Mouse (Mus musculus): Measurements from ENCODE around the gene Ppp1ca. TPM values are rescaled to one million over a fixed set of nuclear protein-coding genes. Genes with fewer than 3 reads are reported as not detected.
A peak's percentile ranks its signal among the peaks of the same experiment; 100 is the strongest.

Ppp1ca gene
- polyA plus RNA-seq, 1 experiment from 2014 or later: 744 TPM

- Histone ChIP-seq H3K36me3 (ENCODE audit: control insufficient read depth, insufficient read depth, low read length) (peaks cover 28% of the 10 kb centered on the region), H3K4me2 (ENCODE audit: low read depth, low read length) (peak overlapping the region; percentile 75), H3K27me3 (replicated peaks; ENCODE audit: control insufficient read depth, insufficient read depth, low read length) (no peaks in the 10 kb centered on the region), H3K4me3 (ENCODE audit: low read depth, low read length) (peak overlapping the region; percentile 87), H3K27ac (replicated peaks; ENCODE audit: low read depth, low read length) (peak overlapping the region; percentile 44; the same call in 1 of the 2 replicates), H3K4me1 (ENCODE audit: control insufficient read depth, insufficient read depth, low read length) (peaks cover 11% of the 10 kb centered on the region; the same call in 1 of the 2 replicates), H3K9ac (ENCODE audit: low read depth, low read length) (peak overlapping the region; percentile 90), H3K9me3 (ENCODE audit: control insufficient read depth, low read length) (no peaks in the 10 kb centered on the region)
- no peak for ATAC-seq (ENCODE audit: low read depth)
- WGBS: 32% methylated on average over 9 of the region's 9 CpGs
- DNase-seq (ENCODE audit: low spot score): no peak
Measured at GRCm38 (mm10) chr19:4147782-4148490, 43.9 kb upstream of the Ppp1ca start.

GRCm38 (mm10) chr19:4148491-4148806 lies 43.4 kb upstream of the Ppp1ca start, which contains the start of gene Coro1b:
Gene Coro1b, plus strand, starts transcription at chr19:4148619.
- H3K4me3 ChIP-seq (ENCODE audit: low read depth, low read length): peak within 1 kb of the TSS; percentile 87
- peaks cover 11% of the 10 kb centered on the region; the same call in 1 of the 2 replicates for H3K4me1 ChIP-seq (ENCODE audit: control insufficient read depth, insufficient read depth, low read length)
- no peaks in the 10 kb centered on the region for H3K27me3 ChIP-seq (replicated peaks; ENCODE audit: control insufficient read depth, insufficient read depth, low read length)
- H3K4me2 ChIP-seq (ENCODE audit: low read depth, low read length): peak within 1 kb of the TSS; percentile 75
- peak within 1 kb of the TSS; percentile 59 for H3K27ac ChIP-seq (replicated peaks; ENCODE audit: low read depth, low read length)
- peak within 1 kb of the TSS; percentile 90 for H3K9ac ChIP-seq (ENCODE audit: low read depth, low read length)
- no peaks in the 10 kb centered on the region for H3K9me3 ChIP-seq (ENCODE audit: control insufficient read depth, low read length)
- H3K36me3 ChIP-seq (ENCODE audit: control insufficient read depth, insufficient read depth, low read length): peaks cover 33% of the 10 kb centered on the region
- ATAC-seq (ENCODE audit: low read depth) (peak; percentile 97), DNase-seq (ENCODE audit: low spot score) (peak; percentile 96)
- 0% methylated on average over 15 of the region's 33 CpGs for WGBS

GRCm38 (mm10) chr19:4148819-4149218 lies 43.0 kb upstream of the Ppp1ca start:
- H3K4me1 ChIP-seq (ENCODE audit: control insufficient read depth, insufficient read depth, low read length): peaks cover 11% of the 10 kb centered on the region; the same call in 1 of the 2 replicates
- H3K4me2 ChIP-seq (ENCODE audit: low read depth, low read length): peak overlapping the region; percentile 75
- H3K27me3 ChIP-seq (replicated peaks; ENCODE audit: control insufficient read depth, insufficient read depth, low read length): no peaks in the 10 kb centered on the region
- 3% methylated on average over 8 of the region's 8 CpGs for WGBS
- H3K27ac ChIP-seq (replicated peaks; ENCODE audit: low read depth, low read length): peak overlapping the region; percentile 59
- ATAC-seq (ENCODE audit: low read depth) (peak; percentile 23; the same call in 1 of the 2 replicates), DNase-seq (ENCODE audit: low spot score) (no peak)
- peak overlapping the region; percentile 90 for H3K9ac ChIP-seq (ENCODE audit: low read depth, low read length)
- no peaks in the 10 kb centered on the region for H3K9me3 ChIP-seq (ENCODE audit: control insufficient read depth, low read length)
- H3K4me3 ChIP-seq (ENCODE audit: low read depth, low read length): peak overlapping the region; percentile 87
- peaks cover 36% of the 10 kb centered on the region for H3K36me3 ChIP-seq (ENCODE audit: control insufficient read depth, insufficient read depth, low read length)

GRCm38 (mm10) chr19:4149283-4149682 lies 42.6 kb upstream of the Ppp1ca start:
- peaks cover 39% of the 10 kb centered on the region for H3K36me3 ChIP-seq (ENCODE audit: control insufficient read depth, insufficient read depth, low read length)
- DNase-seq (ENCODE audit: low spot score) (no peak), ATAC-seq (ENCODE audit: low read depth) (no peak)
- H3K4me3 ChIP-seq (ENCODE audit: low read depth, low read length): peak overlapping the region; percentile 87
- H3K4me1 ChIP-seq (ENCODE audit: control insufficient read depth, insufficient read depth, low read length): peaks cover 11% of the 10 kb centered on the region; the same call in 1 of the 2 replicates
- H3K9ac ChIP-seq (ENCODE audit: low read depth, low read length): peak overlapping the region; percentile 90
- 86% methylated on average over 11 of the region's 11 CpGs for WGBS
- H3K4me2 ChIP-seq (ENCODE audit: low read depth, low read length): peak overlapping the region; percentile 75
- no peak overlapping the region for H3K27ac ChIP-seq (replicated peaks; ENCODE audit: low read depth, low read length)
- H3K27me3 ChIP-seq (replicated peaks; ENCODE audit: control insufficient read depth, insufficient read depth, low read length): no peaks in the 10 kb centered on the region
- H3K9me3 ChIP-seq (ENCODE audit: control insufficient read depth, low read length): no peaks in the 10 kb centered on the region

- H3K27me3 ChIP-seq (replicated peaks; ENCODE audit: control insufficient read depth, insufficient read depth, low read length): no peaks in the 10 kb centered on the region
- H3K27ac ChIP-seq (replicated peaks; ENCODE audit: low read depth, low read length): no peak overlapping the region
- no peaks in the 10 kb centered on the region for H3K9me3 ChIP-seq (ENCODE audit: control insufficient read depth, low read length)
- peaks cover 39% of the 10 kb centered on the region for H3K36me3 ChIP-seq (ENCODE audit: control insufficient read depth, insufficient read depth, low read length)
- DNase-seq (ENCODE audit: low spot score) (no peak), ATAC-seq (ENCODE audit: low read depth) (no peak)
- H3K4me2 ChIP-seq (ENCODE audit: low read depth, low read length): no peak overlapping the region
- H3K9ac ChIP-seq (ENCODE audit: low read depth, low read length): peak overlapping the region; percentile 90; the same call in 1 of the 2 replicates
- no peak overlapping the region for H3K4me3 ChIP-seq (ENCODE audit: low read depth, low read length)
- 93% methylated on average over 16 of the region's 17 CpGs for WGBS
- H3K4me1 ChIP-seq (ENCODE audit: control insufficient read depth, insufficient read depth, low read length): peaks cover 11% of the 10 kb centered on the region; the same call in 1 of the 2 replicates
Measured at GRCm38 (mm10) chr19:4149764-4150461, 42.0 kb upstream of the Ppp1ca start.

- ATAC-seq (ENCODE audit: low read depth): no peak
- 86% methylated on average over 22 of the region's 22 CpGs for WGBS
Measured at GRCm38 (mm10) chr19:4150567-4151487, 41.0 kb upstream of the Ppp1ca start.

GRCm38 (mm10) chr19:4151488-4151860 lies 40.4 kb upstream of the Ppp1ca start:
- Histone ChIP-seq H3K36me3 (ENCODE audit: control insufficient read depth, insufficient read depth, low read length) (peaks cover 46% of the 10 kb centered on the region), H3K4me3 (ENCODE audit: low read depth, low read length) (no peak overlapping the region), H3K4me2 (ENCODE audit: low read depth, low read length) (no peak overlapping the region), H3K27me3 (replicated peaks; ENCODE audit: control insufficient read depth, insufficient read depth, low read length) (no peaks in the 10 kb centered on the region), H3K9ac (ENCODE audit: low read depth, low read length) (no peak overlapping the region), H3K9me3 (ENCODE audit: control insufficient read depth, low read length) (no peaks in the 10 kb centered on the region), H3K4me1 (ENCODE audit: control insufficient read depth, insufficient read depth, low read length) (peaks cover 11% of the 10 kb centered on the region; the same call in 1 of the 2 replicates), H3K27ac (replicated peaks; ENCODE audit: low read depth, low read length) (no peak overlapping the region)
- DNase-seq (ENCODE audit: low spot score): no peak
- ATAC-seq (ENCODE audit: low read depth): no peak
- WGBS: 71% methylated on average over 5 of the region's 5 CpGs

More at GRCm38 (mm10) chr19:4150567-4151487, 41.0 kb upstream of the Ppp1ca start:
- Histone ChIP-seq H3K36me3 (ENCODE audit: control insufficient read depth, insufficient read depth, low read length) (peaks cover 40% of the 10 kb centered on the region), H3K27me3 (replicated peaks; ENCODE audit: control insufficient read depth, insufficient read depth, low read length) (no peaks in the 10 kb centered on the region), H3K9me3 (ENCODE audit: control insufficient read depth, low read length) (no peaks in the 10 kb centered on the region), H3K4me2 (ENCODE audit: low read depth, low read length) (no peak overlapping the region), H3K27ac (replicated peaks; ENCODE audit: low read depth, low read length) (no peak overlapping the region), H3K4me3 (ENCODE audit: low read depth, low read length) (no peak overlapping the region), H3K4me1 (ENCODE audit: control insufficient read depth, insufficient read depth, low read length) (peaks cover 11% of the 10 kb centered on the region; the same call in 1 of the 2 replicates), H3K9ac (ENCODE audit: low read depth, low read length) (no peak overlapping the region)
- DNase-seq (ENCODE audit: low spot score): no peak

GRCm38 (mm10) chr19:4151898-4152297 lies 40.0 kb upstream of the Ppp1ca start:
- Histone ChIP-seq H3K27me3 (replicated peaks; ENCODE audit: control insufficient read depth, insufficient read depth, low read length) (no peaks in the 10 kb centered on the region), H3K36me3 (ENCODE audit: control insufficient read depth, insufficient read depth, low read length) (peaks cover 50% of the 10 kb centered on the region), H3K4me2 (ENCODE audit: low read depth, low read length) (no peak overlapping the region), H3K9ac (ENCODE audit: low read depth, low read length) (no peak overlapping the region), H3K9me3 (ENCODE audit: control insufficient read depth, low read length) (no peaks in the 10 kb centered on the region), H3K27ac (replicated peaks; ENCODE audit: low read depth, low read length) (no peak overlapping the region), H3K4me3 (ENCODE audit: low read depth, low read length) (no peak overlapping the region), H3K4me1 (ENCODE audit: control insufficient read depth, insufficient read depth, low read length) (peaks cover 11% of the 10 kb centered on the region; the same call in 1 of the 2 replicates)
- 87% methylated on average over 5 of the region's 5 CpGs for WGBS
- DNase-seq (ENCODE audit: low spot score) (no peak), ATAC-seq (ENCODE audit: low read depth) (no peak)

Data from embryonic facial prominence, embryonic 14.5 days (tissue).